Comparison of ENCODE assay signal across 12 mouse cellular contexts in the genomic region with DNA sequence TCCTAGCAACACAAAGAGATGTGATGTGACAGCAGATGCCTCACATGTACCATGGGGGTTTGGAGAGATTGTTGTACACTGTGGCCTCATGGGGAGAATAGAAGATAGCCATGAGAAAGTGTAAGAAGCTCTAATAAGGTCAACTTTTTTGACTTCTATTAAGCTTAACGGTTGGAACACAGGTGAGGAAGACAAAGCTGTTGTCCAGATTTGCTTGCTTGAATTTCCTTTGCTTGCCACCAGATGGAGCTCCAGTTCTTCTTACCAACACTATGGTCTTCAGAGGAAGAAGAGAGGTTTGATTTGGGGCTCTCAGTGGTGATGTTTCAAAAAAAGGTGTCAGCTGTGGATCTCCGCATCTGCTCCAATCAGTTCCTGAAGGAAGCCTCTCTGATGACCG. TPM values are rescaled to one million over a fixed set of nuclear protein-coding genes. Genes with fewer than 3 reads are reported as not detected.
A peak's percentile ranks its signal among the peaks of the same experiment; 100 is the strongest.
DNase-seq lines count a peak whose midpoint lies in the region; ATAC-seq and TF ChIP-seq lines count a peak whose summit lies in the region.
"Not testable (repeated sequence)": the region's sequence is repeated elsewhere in the genome, so short reads cannot be mapped to it uniquely, and the experiment has no call there.
"Had no signal": no experiment of that assay in that cellular context is flagged by ENCODE, and none has a peak within 500 bp of the region (broad histone marks: within the 10 kb centered on the region; RNA-seq: fewer than 3 reads in every experiment).

No protein-coding gene starts in this region.

- peak; percentile 44 for TF ChIP-seq CTCF in cortical plate, adult 2 months (IDR thresholded peaks at IDR 0.05; ENCODE audit: extremely low read depth, insufficient read depth, low read length)
- peak; percentile 47 for TF ChIP-seq CTCF in gastrocnemius, adult 2 months (IDR thresholded peaks at IDR 0.05)
- TF ChIP-seq CTCF in left cerebral cortex, adult 2 months (IDR thresholded peaks at IDR 0.05): peak; percentile 59

- not testable (repeated sequence) for TF ChIP-seq POLR2A in cortical plate, adult 2 months (IDR thresholded peaks at IDR 0.05; ENCODE audit: extremely low read depth, insufficient read depth, low read length)

- not testable (repeated sequence) for H3K9ac ChIP-seq in midbrain, embryonic 11.5 days (ENCODE audit: low read length)

- not testable (repeated sequence) for H3K36me3 ChIP-seq in midbrain, embryonic 11.5 days (ENCODE audit: control insufficient read depth, insufficient read depth, low read length)

- H3K27ac ChIP-seq in cortical plate, adult 2 months (ENCODE audit: insufficient read depth, low read length); gastrocnemius, adult 2 months; left cerebral cortex, adult 2 months; midbrain, embryonic 11.5 days (ENCODE audit: low read depth, low read length): not testable (repeated sequence)

- H3K4me2 ChIP-seq in midbrain, embryonic 11.5 days: not testable (repeated sequence)

- intact Hi-C loops in gastrocnemius, adult 2 months (cut with DNase I): loop anchor here (5.0 kb wide), 1 partner anchor 239 kb away; no protein-coding TSS in a partner anchor
- intact Hi-C loops in left cerebral cortex, adult 2 months (cut with DNase I): loop anchor here (1.0 to 2.0 kb wide), 3 partner anchors 238 to 356 kb away; no protein-coding TSS in a partner anchor

- not testable (repeated sequence) for H3K9me3 ChIP-seq in midbrain, embryonic 11.5 days (ENCODE audit: control insufficient read depth, low read length)

- not testable (repeated sequence) for H3K4me3 ChIP-seq in cortical plate, adult 2 months (ENCODE audit: insufficient read depth, low read length); gastrocnemius, adult 2 months; left cerebral cortex, adult 2 months; midbrain, embryonic 11.5 days (ENCODE audit: low read depth, low read length)

- peak; percentile 65; the same call in 1 of the 2 replicates for ATAC-seq in midbrain, embryonic 11.5 days (ENCODE audit: low FRiP score)

- peak; percentile 4 for DNase-seq in adrenal gland, postnatal 10 days
- DNase-seq in gastrocnemius, adult 2 months; midbrain, embryonic 11.5 days (ENCODE audit: low spot score, missing footprints): not testable (repeated sequence)
- peak; percentile 5 for DNase-seq in kidney, adult 18-20 months
- peak in 1 of 2 experiments; percentile 11 for DNase-seq in left cerebral cortex, adult 2 months (ENCODE audit: extremely low spot score in 1 of 2, low spot score in 2 of 2)
- DNase-seq in right cerebral cortex, adult 18-20 months: peak; percentile 1

- H3K4me1 ChIP-seq in cortical plate, adult 2 months (ENCODE audit: control insufficient read depth, insufficient read depth, low read length); midbrain, embryonic 11.5 days (ENCODE audit: control insufficient read depth, insufficient read depth, low read length): not testable (repeated sequence)

- WGBS in midbrain, embryonic 11.5 days: 49% methylated on average over 3 of the region's 3 CpGs

- not testable (repeated sequence) for H3K27me3 ChIP-seq in midbrain, embryonic 11.5 days (ENCODE audit: control insufficient read depth, insufficient read depth, low read length)

RNA-seq across cellular contexts. Expression of gene Serpinb3b, which starts 35.0 kb away (rescaled TPM):
- not detected for total RNA-seq in adrenal gland, postnatal 10 days (2021)
- polyA plus RNA-seq in cortical plate, adult 2 months (2012; rRNA removed): not detected in 2 replicates
- total RNA-seq in gastrocnemius, adult 2 months (2021): not detected
- not detected for total RNA-seq in left cerebral cortex, adult 2 months (2021)
- not detected in 2 replicates for polyA plus RNA-seq in midbrain, embryonic 11.5 days (2014; fragmentation: Nextera tagmentation; extraction: Ambion mirVana)
- total RNA-seq: adrenal gland, postnatal 25 days; heart, postnatal 36 days had no signal
- polyA plus RNA-seq: limb, embryonic 13.5 days; neural tube, embryonic 13.5 days; thymus, adult 2 months had no signal

RNA-seq across cellular contexts. Expression of gene Serpinb3c, which starts 35.0 kb away (rescaled TPM):
- total RNA-seq in adrenal gland, postnatal 10 days (2021): not detected
- polyA plus RNA-seq in cortical plate, adult 2 months (2012; rRNA removed): not detected in 2 replicates
- not detected for total RNA-seq in gastrocnemius, adult 2 months (2021)
- not detected for total RNA-seq in left cerebral cortex, adult 2 months (2021)
- polyA plus RNA-seq in midbrain, embryonic 11.5 days (2014; fragmentation: Nextera tagmentation; extraction: Ambion mirVana): not detected in 2 replicates
- total RNA-seq: adrenal gland, postnatal 25 days; heart, postnatal 36 days had no signal
- polyA plus RNA-seq: neural tube, embryonic 13.5 days had no signal
